Mouse (Mus musculus): ENCODE measurements around the gene Lactb. TPM values are rescaled to one million over a fixed set of nuclear protein-coding genes. Genes with fewer than 3 reads are reported as not detected.

Gene Lactb
- polyA plus RNA-seq, 1 experiment from 2014 or later: 13.3 TPM

GRCm38 (mm10) chr9:66938836-66939235 lies 36.4 kb downstream of the Lactb start:
- ATAC-seq (peak; percentile 38; the same call in 1 of the 2 replicates), DNase-seq (peak; percentile 41)
- H3K4me1 ChIP-seq (ENCODE audit: insufficient read depth): no peaks in the 10 kb centered on the region
- H3K4me2 ChIP-seq (ENCODE audit: low read depth, low read length): no peak overlapping the region
- TF ChIP-seq CTCF (IDR thresholded peaks at IDR 0.05; ENCODE audit: low read depth) (peak; percentile 93), EP300 (IDR thresholded peaks at IDR 0.05; ENCODE audit: low read depth) (no peak)
- no peaks in the 10 kb centered on the region for H3K36me3 ChIP-seq (replicated peaks; ENCODE audit: insufficient read depth, low read length)
- no peak overlapping the region for H3K4me3 ChIP-seq (ENCODE audit: low read depth, low read length)
- H3K9ac ChIP-seq (replicated peaks): no peak overlapping the region
- H3K27ac ChIP-seq (ENCODE audit: low read depth): no peak overlapping the region
- no peaks in the 10 kb centered on the region for H3K27me3 ChIP-seq (ENCODE audit: insufficient read depth, low read length)
- H3K9me3 ChIP-seq (ENCODE audit: low read length): no peaks in the 10 kb centered on the region
- 3% methylated on average over 4 of the region's 4 CpGs for WGBS (ENCODE audit: insufficient replicate concordance)

- no peak overlapping the region for H3K4me3 ChIP-seq (ENCODE audit: low read depth, low read length)
- TF ChIP-seq EP300 (IDR thresholded peaks at IDR 0.05; ENCODE audit: low read depth): no peak
- TF ChIP-seq CTCF (IDR thresholded peaks at IDR 0.05; ENCODE audit: low read depth): no peak
- H3K27me3 ChIP-seq (ENCODE audit: insufficient read depth, low read length): no peaks in the 10 kb centered on the region
- H3K4me1 ChIP-seq (ENCODE audit: insufficient read depth): no peaks in the 10 kb centered on the region
- ATAC-seq (no peak), DNase-seq (no peak)
- H3K36me3 ChIP-seq (replicated peaks; ENCODE audit: insufficient read depth, low read length): no peaks in the 10 kb centered on the region
- WGBS (ENCODE audit: insufficient replicate concordance): 85% methylated on average over 8 of the region's 8 CpGs
- H3K9ac ChIP-seq (replicated peaks): no peak overlapping the region
- H3K4me2 ChIP-seq (ENCODE audit: low read depth, low read length): no peak overlapping the region
- no peaks in the 10 kb centered on the region for H3K9me3 ChIP-seq (ENCODE audit: low read length)
- H3K27ac ChIP-seq (ENCODE audit: low read depth): no peak overlapping the region
Observed at GRCm38 (mm10) chr9:66937507-66937906, 37.8 kb downstream of the Lactb start.

- no peaks in the 10 kb centered on the region for H3K4me1 ChIP-seq (ENCODE audit: insufficient read depth)
- TF ChIP-seq CTCF (IDR thresholded peaks at IDR 0.05; ENCODE audit: low read depth) (no peak), EP300 (IDR thresholded peaks at IDR 0.05; ENCODE audit: low read depth) (no peak)
- no peak for ATAC-seq
- no peaks in the 10 kb centered on the region for H3K36me3 ChIP-seq (replicated peaks; ENCODE audit: insufficient read depth, low read length)
- no peak for DNase-seq
- H3K4me2 ChIP-seq (ENCODE audit: low read depth, low read length): no peak overlapping the region
- H3K27me3 ChIP-seq (ENCODE audit: insufficient read depth, low read length): no peaks in the 10 kb centered on the region
- WGBS (ENCODE audit: insufficient replicate concordance): 82% methylated on average over 19 of the region's 19 CpGs
- no peak overlapping the region for H3K9ac ChIP-seq (replicated peaks)
- no peaks in the 10 kb centered on the region for H3K9me3 ChIP-seq (ENCODE audit: low read length)
- H3K4me3 ChIP-seq (ENCODE audit: low read depth, low read length): no peak overlapping the region
- H3K27ac ChIP-seq (ENCODE audit: low read depth): no peak overlapping the region
Observed at GRCm38 (mm10) chr9:66933869-66934808, 41.1 kb downstream of the Lactb start.

- no peaks in the 10 kb centered on the region for H3K4me1 ChIP-seq (ENCODE audit: insufficient read depth)
- WGBS (ENCODE audit: insufficient replicate concordance): 53% methylated on average over 7 of the region's 7 CpGs
- no peak for DNase-seq
- H3K4me2 ChIP-seq (ENCODE audit: low read depth, low read length): no peak overlapping the region
- H3K27me3 ChIP-seq (ENCODE audit: insufficient read depth, low read length): no peaks in the 10 kb centered on the region
- no peaks in the 10 kb centered on the region for H3K9me3 ChIP-seq (ENCODE audit: low read length)
- no peak for ATAC-seq
- H3K27ac ChIP-seq (ENCODE audit: low read depth): no peak overlapping the region
- TF ChIP-seq CTCF (IDR thresholded peaks at IDR 0.05; ENCODE audit: low read depth) (no peak), EP300 (IDR thresholded peaks at IDR 0.05; ENCODE audit: low read depth) (no peak)
- no peak overlapping the region for H3K9ac ChIP-seq (replicated peaks)
- no peaks in the 10 kb centered on the region for H3K36me3 ChIP-seq (replicated peaks; ENCODE audit: insufficient read depth, low read length)
- no peak overlapping the region for H3K4me3 ChIP-seq (ENCODE audit: low read depth, low read length)
Observed at GRCm38 (mm10) chr9:66930351-66930750, 44.9 kb downstream of the Lactb start.

- Histone ChIP-seq H3K4me3 (ENCODE audit: low read depth, low read length) (no peak overlapping the region), H3K4me2 (ENCODE audit: low read depth, low read length) (no peak overlapping the region), H3K27me3 (ENCODE audit: insufficient read depth, low read length) (no peaks in the 10 kb centered on the region), H3K27ac (ENCODE audit: low read depth) (no peak overlapping the region), H3K9me3 (ENCODE audit: low read length) (no peaks in the 10 kb centered on the region), H3K9ac (replicated peaks) (no peak overlapping the region), H3K4me1 (ENCODE audit: insufficient read depth) (no peaks in the 10 kb centered on the region), H3K36me3 (replicated peaks; ENCODE audit: insufficient read depth, low read length) (no peaks in the 10 kb centered on the region)
- DNase-seq (no peak), ATAC-seq (no peak)
- 88% methylated on average over 8 of the region's 8 CpGs for WGBS (ENCODE audit: insufficient replicate concordance)
- no peak for TF ChIP-seq EP300 (IDR thresholded peaks at IDR 0.05; ENCODE audit: low read depth)
- no peak for TF ChIP-seq CTCF (IDR thresholded peaks at IDR 0.05; ENCODE audit: low read depth)
Observed at GRCm38 (mm10) chr9:66927696-66928402, 47.4 kb downstream of the Lactb start.

- ATAC-seq: no peak
- H3K27ac ChIP-seq (ENCODE audit: low read depth): no peak overlapping the region
- no peaks in the 10 kb centered on the region for H3K27me3 ChIP-seq (ENCODE audit: insufficient read depth, low read length)
- no peak for DNase-seq
- no peaks in the 10 kb centered on the region for H3K4me1 ChIP-seq (ENCODE audit: insufficient read depth)
- no peaks in the 10 kb centered on the region for H3K36me3 ChIP-seq (replicated peaks; ENCODE audit: insufficient read depth, low read length)
- H3K4me3 ChIP-seq (ENCODE audit: low read depth, low read length): no peak overlapping the region
- H3K9ac ChIP-seq (replicated peaks): no peak overlapping the region
- H3K9me3 ChIP-seq (ENCODE audit: low read length): no peaks in the 10 kb centered on the region
- TF ChIP-seq CTCF (IDR thresholded peaks at IDR 0.05; ENCODE audit: low read depth) (no peak), EP300 (IDR thresholded peaks at IDR 0.05; ENCODE audit: low read depth) (no peak)
- WGBS (ENCODE audit: insufficient replicate concordance): 62% methylated on average over 3 of the region's 3 CpGs
- H3K4me2 ChIP-seq (ENCODE audit: low read depth, low read length): no peak overlapping the region
Observed at GRCm38 (mm10) chr9:66925853-66926252, 49.4 kb downstream of the Lactb start.

All from liver, postnatal 0 days (tissue).